Mouse (Mus musculus) forebrain, embryonic 11.5 days (tissue): Measurements from ENCODE around the gene Kdm2a. TPM values are rescaled to one million over a fixed set of nuclear protein-coding genes. Genes with fewer than 3 reads are reported as not detected.

Source experiments
- ATAC-seq: fragments of 200-750 bp; cut with Nextera tagmentation; replicated peaks from 2 replicates; pipeline ENCODE4 v1.8.0; 2017; ENCODE audit warnings: moderate TSS enrichment; ENCODE audit not compliant: low FRiP score
- DNase-seq: peaks from one replicate; pipeline ENCODE4 v3.0.0-alpha.2; 2017; ENCODE audit warnings: low spot score
- H3K27ac ChIP-seq: fragments of 300-500 bp; sonication (generic); 2 replicates; pipeline ENCODE4 v1.5.1; 2014; ENCODE audit warnings: low read depth, low read length
- H3K27me3 ChIP-seq: fragments of 300-500 bp; sonication (generic); 2 replicates; pipeline ENCODE4 v1.6.1; 2014; ENCODE audit warnings: mild to moderate bottlenecking, low read length, mixed read lengths; ENCODE audit not compliant: control insufficient read depth, insufficient read depth
- H3K36me3 ChIP-seq: fragments of 300-500 bp; sonication (generic); 2 replicates; pipeline ENCODE4 v1.6.1; 2014; ENCODE audit warnings: mild to moderate bottlenecking, low read length, moderate library complexity, mixed read lengths; ENCODE audit not compliant: control insufficient read depth, insufficient read depth
- H3K4me1 ChIP-seq: fragments of 300-500 bp; sonication (generic); replicated peaks from 2 replicates; pipeline ENCODE4 v1.6.1; 2014; ENCODE audit warnings: low read length, mixed read lengths; ENCODE audit not compliant: control insufficient read depth, insufficient read depth
- H3K4me2 ChIP-seq: fragments of 300-500 bp; sonication (generic); 2 replicates; pipeline ENCODE4 v1.6.1; 2014; ENCODE audit warnings: low read depth, mild to moderate bottlenecking, low read length, moderate library complexity, mixed read lengths; ENCODE audit not compliant: severe bottlenecking
- H3K4me3 ChIP-seq: fragments of 300-500 bp; sonication (generic); 2 replicates; pipeline ENCODE4 v1.5.1; 2014; ENCODE audit warnings: low read depth, low read length
- H3K9ac ChIP-seq: fragments of 300-500 bp; sonication (generic); 2 replicates; pipeline ENCODE4 v1.6.1; 2014; ENCODE audit warnings: low read length
- H3K9me3 ChIP-seq: fragments of 300-500 bp; sonication (generic); 2 replicates; pipeline ENCODE4 v1.6.1; 2016; ENCODE audit warnings: low read length, mixed read lengths; ENCODE audit not compliant: control insufficient read depth
- WGBS: fragments of 180-500 bp; shearing (Covaris S2); extraction: QIAGEN DNeasy Blood & Tissue Kit; methylation state at CpG from one replicate; pipeline ENCODE4 v1.1.7; 2014; 5-methylcytosine and 5-hydroxymethylcytosine counted together
- polyA plus RNA-seq: library from polyadenylated mRNA; unstranded; fragments of >200 nt; fragmentation: Nextera tagmentation; extraction: Ambion mirVana; gene quantifications from 2 replicates; pipeline ENCODE4 v1.2.1, GENCODE M21; 2014

Kdm2a gene
- polyA plus RNA-seq, 1 experiment from 2014 or later, result 60.8 TPM

GRCm38 (mm10) chr19:4300852-4301734, 97.0 kb downstream of the Kdm2a start:
- Histone ChIP-seq H3K9me3 (no peaks in the 10 kb centered on the region), H3K4me2 (no peak overlapping the region), H3K4me3 (no peak overlapping the region), H3K27ac (no peak overlapping the region), H3K27me3 (no peaks in the 10 kb centered on the region), H3K9ac (no peak overlapping the region), H3K4me1 (peaks cover 15% of the 10 kb centered on the region), H3K36me3 (no peaks in the 10 kb centered on the region)
- 83% methylated on average over 11 of the region's 11 CpGs for whole genome bisulfite sequencing
- no peak for ATAC-seq
- peak; percentile 42 for DNase-seq

GRCm38 (mm10) chr19:4300271-4300704, 97.8 kb downstream of the Kdm2a start:
- DNase-seq, result peak; percentile 47
- Histone ChIP-seq H3K4me2 (no peak overlapping the region), H3K4me1 (peaks cover 15% of the 10 kb centered on the region), H3K4me3 (no peak overlapping the region), H3K9me3 (no peaks in the 10 kb centered on the region), H3K27me3 (no peaks in the 10 kb centered on the region), H3K9ac (no peak overlapping the region), H3K27ac (no peak overlapping the region), H3K36me3 (no peaks in the 10 kb centered on the region)
- 49% methylated on average over 7 of the region's 7 CpGs for WGBS
- ATAC-seq, result no peak

- H3K4me3 ChIP-seq, result no peak overlapping the region
- no peak overlapping the region for H3K27ac ChIP-seq
- ATAC-seq (no peak), DNase-seq (peak; percentile 24)
- no peaks in the 10 kb centered on the region for H3K36me3 ChIP-seq
- no peaks in the 10 kb centered on the region for H3K9me3 ChIP-seq
- WGBS, result 87% methylated on average over 6 of the region's 6 CpGs
- H3K4me1 ChIP-seq, result peaks cover 12% of the 10 kb centered on the region
- H3K4me2 ChIP-seq, result no peak overlapping the region
- H3K9ac ChIP-seq, result no peak overlapping the region
- no peaks in the 10 kb centered on the region for H3K27me3 ChIP-seq
Observed at GRCm38 (mm10) chr19:4299574-4300270, 98.4 kb downstream of the Kdm2a start.

GRCm38 (mm10) chr19:4299126-4299525, 99.0 kb downstream of the Kdm2a start:
- DNase-seq (peak; percentile 30), ATAC-seq (no peak)
- Histone ChIP-seq H3K4me2 (no peak overlapping the region), H3K27ac (no peak overlapping the region), H3K4me1 (peaks cover 7% of the 10 kb centered on the region), H3K27me3 (no peaks in the 10 kb centered on the region), H3K9me3 (no peaks in the 10 kb centered on the region), H3K4me3 (no peak overlapping the region), H3K9ac (no peak overlapping the region), H3K36me3 (no peaks in the 10 kb centered on the region)
- WGBS, result 91% methylated on average over 7 of the region's 7 CpGs

GRCm38 (mm10) chr19:4298322-4299121, 99.6 kb downstream of the Kdm2a start:
- DNase-seq, result peak; percentile 37
- Histone ChIP-seq H3K4me2 (no peak overlapping the region), H3K9ac (no peak overlapping the region), H3K27me3 (no peaks in the 10 kb centered on the region), H3K4me1 (peaks cover 7% of the 10 kb centered on the region), H3K4me3 (no peak overlapping the region), H3K36me3 (no peaks in the 10 kb centered on the region), H3K27ac (no peak overlapping the region), H3K9me3 (no peaks in the 10 kb centered on the region)
- 89% methylated on average over 17 of the region's 17 CpGs for WGBS
- no peak for ATAC-seq

- Histone ChIP-seq H3K9ac (no peak overlapping the region), H3K27ac (no peak overlapping the region), H3K4me3 (no peak overlapping the region), H3K4me1 (peaks cover 5% of the 10 kb centered on the region; the same call in 1 of the 2 replicates), H3K4me2 (no peak overlapping the region), H3K9me3 (no peaks in the 10 kb centered on the region), H3K36me3 (no peaks in the 10 kb centered on the region; the same call in 1 of the 2 replicates), H3K27me3 (no peaks in the 10 kb centered on the region)
- WGBS, result 88% methylated on average over 5 of the region's 5 CpGs
- ATAC-seq (no peak), DNase-seq (peak; percentile 42)
Observed at GRCm38 (mm10) chr19:4297851-4298250, 100.2 kb downstream of the Kdm2a start.

GRCm38 (mm10) chr19:4296611-4297010, 101.5 kb downstream of the Kdm2a start:
- Histone ChIP-seq H3K4me1 (no peaks in the 10 kb centered on the region), H3K36me3 (peaks cover 2% of the 10 kb centered on the region; the same call in 1 of the 2 replicates), H3K27ac (no peak overlapping the region)

GRCm38 (mm10) chr19:4295391-4295790, 102.7 kb downstream of the Kdm2a start:
- Histone ChIP-seq H3K9ac (no peak overlapping the region), H3K4me2 (no peak overlapping the region), H3K9me3 (no peaks in the 10 kb centered on the region), H3K27ac (no peak overlapping the region), H3K4me3 (no peak overlapping the region), H3K27me3 (no peaks in the 10 kb centered on the region), H3K4me1 (no peaks in the 10 kb centered on the region), H3K36me3 (peaks cover 5% of the 10 kb centered on the region; the same call in 1 of the 2 replicates)
- WGBS, result 97% methylated on average over 4 of the region's 4 CpGs
- ATAC-seq (no peak), DNase-seq (no peak)

More at GRCm38 (mm10) chr19:4296611-4297010, 101.5 kb downstream of the Kdm2a start:
- DNase-seq, result no peak
- no peak for ATAC-seq
- no peaks in the 10 kb centered on the region for H3K9me3 ChIP-seq
- no peak overlapping the region for H3K4me3 ChIP-seq
- 90% methylated on average over 2 of the region's 2 CpGs for WGBS
- no peak overlapping the region for H3K9ac ChIP-seq
- H3K27me3 ChIP-seq, result no peaks in the 10 kb centered on the region
- H3K4me2 ChIP-seq, result no peak overlapping the region
